Mouse (Mus musculus) stomach, postnatal 0 days (tissue): Measurements from ENCODE around the gene Magi1.

Experiments used
- CTCF ChIP-seq: IDR thresholded peaks from 2 replicates; pipeline ENCODE4 v1.5.1; 2016; ENCODE audit warnings: antibody characterized with exemption, low read depth, mild to moderate bottlenecking, moderate library complexity
- EP300 ChIP-seq: optimal IDR thresholded peaks from 2 replicates; pipeline ENCODE3; 2016; ENCODE audit warnings: antibody characterized with exemption

GRCm38 (mm10) chr6:93739786-93740185, 543.9 kb downstream of the Magi1 start:
- TF ChIP-seq CTCF (no peak), EP300 (no peak)
